Mouse (Mus musculus) lung, embryonic 14.5 days (tissue): ENCODE measurements around the gene Wdr43. TPM values are rescaled to one million over a fixed set of nuclear protein-coding genes. Genes with fewer than 3 reads are reported as not detected.

ENCODE experiments used
- ATAC-seq: fragments of 200-750 bp; cut with Nextera tagmentation; 2 replicates; pipeline ENCODE4 v1.8.0; 2017; ENCODE audit warnings: mild to moderate bottlenecking, moderate TSS enrichment, moderate library complexity; ENCODE audit not compliant: insufficient read depth
- DNase-seq: peaks from one replicate; pipeline ENCODE4 v3.0.0-alpha.2; 2015
- H3K27ac ChIP-seq: fragments of 300-500 bp; sonication (generic); 2 replicates; pipeline ENCODE4 v1.5.1; 2014; ENCODE audit warnings: low read depth, mild to moderate bottlenecking, moderate library complexity
- H3K27me3 ChIP-seq: fragments of 300-500 bp; sonication (generic); 2 replicates; pipeline ENCODE4 v1.6.1; 2014; ENCODE audit warnings: low read length, control low read depth; ENCODE audit not compliant: insufficient read depth
- H3K36me3 ChIP-seq: fragments of 300-500 bp; sonication (generic); 2 replicates; pipeline ENCODE4 v1.6.1; 2014; ENCODE audit warnings: control low read depth; ENCODE audit not compliant: insufficient read depth
- H3K4me1 ChIP-seq: fragments of 300-500 bp; sonication (generic); 2 replicates; pipeline ENCODE4 v1.6.1; 2014; ENCODE audit warnings: antibody characterized with exemption, control low read depth; ENCODE audit not compliant: insufficient read depth
- H3K4me2 ChIP-seq: fragments of 300-500 bp; sonication (generic); 2 replicates; pipeline ENCODE4 v1.6.1; 2014; ENCODE audit warnings: mild to moderate bottlenecking
- H3K4me3 ChIP-seq: fragments of 300-500 bp; sonication (generic); 2 replicates; pipeline ENCODE4 v1.5.1; 2014; ENCODE audit warnings: low read depth, low read length
- H3K9ac ChIP-seq: fragments of 300-500 bp; sonication (generic); 2 replicates; pipeline ENCODE4 v1.6.1; 2014
- H3K9me3 ChIP-seq: fragments of 300-500 bp; sonication (generic); 2 replicates; pipeline ENCODE4 v1.6.1; 2016; ENCODE audit warnings: low read depth, low read length, control low read depth
- CTCF ChIP-seq: IDR thresholded peaks from 2 replicates; pipeline ENCODE4 v1.5.1; 2016; ENCODE audit warnings: antibody characterized with exemption, low read depth
- WGBS: fragments of 180-500 bp; shearing (Covaris S2); extraction: QIAGEN DNeasy Blood & Tissue Kit; methylation state at CpG from one replicate; pipeline ENCODE4 v1.1.7; 2014; 5-methylcytosine and 5-hydroxymethylcytosine counted together
- polyA plus RNA-seq: library from polyadenylated mRNA; unstranded; fragments of >200 nt; fragmentation: Nextera tagmentation; extraction: Ambion mirVana; gene quantifications from 2 replicates; pipeline ENCODE4 v1.2.1, GENCODE M21; 2014

Gene Wdr43
- polyA plus RNA-seq: 95.5 and 102 TPM in 2 replicates

- peaks cover 13% of the 10 kb centered on the region for H3K36me3 ChIP-seq
- no peaks in the 10 kb centered on the region for H3K27me3 ChIP-seq
- H3K9me3 ChIP-seq: no peaks in the 10 kb centered on the region
- ATAC-seq: peak; percentile 100
- H3K4me2 ChIP-seq: peak within 1 kb of the TSS; percentile 70
- 3% methylated on average over 40 of the region's 40 CpGs for WGBS
- H3K4me3 ChIP-seq: peak within 1 kb of the TSS; percentile 100
- no peak for TF ChIP-seq CTCF
- H3K27ac ChIP-seq: peak within 1 kb of the TSS; percentile 79
- peak within 1 kb of the TSS; percentile 93 for H3K9ac ChIP-seq
- peaks cover 4% of the 10 kb centered on the region; the same call in 1 of the 2 replicates for H3K4me1 ChIP-seq
- DNase-seq: peak; percentile 98
Measured at GRCm38 (mm10) chr17:71615638-71616318, at the start of gene Wdr43. Gene Wdr43 (plus strand): TSS chr17:71615895.

GRCm38 (mm10) chr17:71579176-71579705 is 36.5 kb upstream of the Wdr43 start:
- WGBS: 83% methylated on average over 1 of the region's 1 CpGs
- no peak for TF ChIP-seq CTCF
- H3K4me1 ChIP-seq: no peaks in the 10 kb centered on the region
- no peak overlapping the region for H3K9ac ChIP-seq
- DNase-seq: no peak
- no peak overlapping the region for H3K4me3 ChIP-seq
- H3K27me3 ChIP-seq: no peaks in the 10 kb centered on the region
- no peak overlapping the region for H3K4me2 ChIP-seq
- ATAC-seq: no peak
- H3K27ac ChIP-seq: no peak overlapping the region
- H3K36me3 ChIP-seq: no peaks in the 10 kb centered on the region
- no peaks in the 10 kb centered on the region for H3K9me3 ChIP-seq

DNA sequence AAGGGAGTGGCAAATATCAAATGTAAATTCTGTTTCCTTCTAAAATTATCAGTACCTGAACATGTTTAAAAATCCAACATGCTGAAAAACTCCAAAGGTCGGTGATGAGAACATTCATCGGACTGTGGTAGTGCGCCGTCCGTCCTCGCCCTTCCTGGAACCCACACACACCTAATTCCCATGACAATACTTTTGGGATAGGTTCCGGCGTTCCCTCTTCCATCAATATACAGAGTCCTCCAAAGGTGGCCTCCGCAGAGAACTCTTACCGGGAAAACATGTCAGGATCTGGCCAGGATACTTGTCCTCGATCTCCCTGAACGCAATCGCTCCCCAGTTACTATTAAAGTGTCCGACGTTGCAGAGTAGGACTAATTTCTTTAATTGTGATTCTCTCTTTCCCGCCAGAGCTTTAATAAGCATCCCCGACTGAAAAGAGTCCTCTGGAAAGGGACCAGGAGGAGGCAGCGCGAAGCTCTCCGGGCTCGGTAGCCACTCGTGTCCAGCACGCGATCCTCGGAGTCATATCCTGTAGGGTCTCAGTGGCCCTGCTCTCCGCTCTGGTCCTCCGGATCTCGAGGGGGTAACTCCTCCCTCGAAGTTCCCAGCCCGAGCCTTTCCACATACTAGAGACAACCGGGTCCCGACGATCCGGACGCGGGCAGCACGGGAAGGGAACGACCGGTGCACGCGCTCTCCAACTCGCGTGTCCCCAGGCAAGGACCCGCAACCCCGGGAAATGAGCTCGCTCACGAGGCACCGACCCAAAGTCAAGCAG is 17.6 kb upstream of the Wdr43 start:
- DNase-seq: peak; percentile 63

GRCm38 (mm10) chr17:71598659-71599554 is 16.8 kb upstream of the Wdr43 start:
- Histone ChIP-seq H3K4me2 (peak overlapping the region; percentile 79), H3K36me3 (no peaks in the 10 kb centered on the region), H3K9ac (peak overlapping the region; percentile 65), H3K27me3 (peaks cover 3% of the 10 kb centered on the region), H3K9me3 (no peaks in the 10 kb centered on the region), H3K4me3 (peak overlapping the region; percentile 67), H3K27ac (peak overlapping the region; percentile 77), H3K4me1 (peaks cover 8% of the 10 kb centered on the region)
- TF ChIP-seq CTCF: 0 out of 2 replicates have a peak, but pooled peaks have one; percentile 3
- 6% methylated on average over 42 of the region's 42 CpGs for WGBS
- ATAC-seq: peak; percentile 98
- DNase-seq: peak; percentile 92

More for the DNA sequence above, 17.6 kb upstream of the Wdr43 start:
- ATAC-seq: peak; percentile 70
- H3K9me3 ChIP-seq: no peaks in the 10 kb centered on the region
- H3K9ac ChIP-seq: peak overlapping the region; percentile 65
- peak overlapping the region; percentile 67 for H3K4me3 ChIP-seq
- peak overlapping the region; percentile 79 for H3K4me2 ChIP-seq
- no peaks in the 10 kb centered on the region for H3K36me3 ChIP-seq
- WGBS: under 1% methylated on average over 48 of the region's 48 CpGs
- no peak for TF ChIP-seq CTCF
- H3K4me1 ChIP-seq: peaks cover 8% of the 10 kb centered on the region
- H3K27me3 ChIP-seq: peaks cover 3% of the 10 kb centered on the region
- H3K27ac ChIP-seq: peak overlapping the region; percentile 77

- Histone ChIP-seq H3K4me3 (peak overlapping the region; percentile 100), H3K27ac (peak overlapping the region; percentile 79), H3K9me3 (no peaks in the 10 kb centered on the region), H3K36me3 (peaks cover 13% of the 10 kb centered on the region), H3K4me1 (peaks cover 4% of the 10 kb centered on the region; the same call in 1 of the 2 replicates), H3K9ac (peak overlapping the region; percentile 93), H3K4me2 (peak overlapping the region; percentile 70), H3K27me3 (no peaks in the 10 kb centered on the region)
- ATAC-seq (peak; percentile 78), DNase-seq (peak; percentile 51)
- WGBS: under 1% methylated on average over 60 of the region's 73 CpGs
- TF ChIP-seq CTCF: no peak
Measured at GRCm38 (mm10) chr17:71616319-71617032, 781 bp downstream of the Wdr43 start.

DNA sequence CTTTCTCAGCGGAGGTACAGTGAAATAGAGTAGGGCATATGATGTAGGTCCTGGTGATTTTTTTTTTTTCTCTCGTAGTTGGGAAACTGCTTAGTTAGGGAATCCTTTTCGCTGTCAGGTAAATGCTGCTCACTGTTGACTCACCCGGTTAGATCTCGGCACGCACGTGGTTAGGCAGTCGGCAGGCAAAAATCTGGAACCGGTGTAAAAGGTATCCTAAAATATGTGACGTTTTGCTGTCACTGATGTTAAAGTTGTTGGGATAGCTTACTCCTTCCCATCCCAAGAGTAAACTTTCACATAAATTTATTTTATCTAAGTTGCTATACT is 1.3 kb downstream of the Wdr43 start:
- no peaks in the 10 kb centered on the region for H3K27me3 ChIP-seq
- DNase-seq (no peak), ATAC-seq (no peak)
- peaks cover 13% of the 10 kb centered on the region for H3K36me3 ChIP-seq
- peak overlapping the region; percentile 70 for H3K4me2 ChIP-seq
- peak overlapping the region; percentile 100 for H3K4me3 ChIP-seq
- no peak overlapping the region; the same call in 1 of the 2 replicates for H3K27ac ChIP-seq
- TF ChIP-seq CTCF: no peak
- H3K9ac ChIP-seq: peak overlapping the region; percentile 93
- 0% methylated on average over 10 of the region's 10 CpGs for WGBS
- peaks cover 4% of the 10 kb centered on the region; the same call in 1 of the 2 replicates for H3K4me1 ChIP-seq
- H3K9me3 ChIP-seq: no peaks in the 10 kb centered on the region
